Mouse (Mus musculus): ENCODE results near the gene Atp2c1. TPM values are rescaled to one million over a fixed set of nuclear protein-coding genes. Genes with fewer than 3 reads are reported as not detected.

Atp2c1 gene
- polyA plus RNA-seq, 1 experiment = 108 TPM

DNA sequence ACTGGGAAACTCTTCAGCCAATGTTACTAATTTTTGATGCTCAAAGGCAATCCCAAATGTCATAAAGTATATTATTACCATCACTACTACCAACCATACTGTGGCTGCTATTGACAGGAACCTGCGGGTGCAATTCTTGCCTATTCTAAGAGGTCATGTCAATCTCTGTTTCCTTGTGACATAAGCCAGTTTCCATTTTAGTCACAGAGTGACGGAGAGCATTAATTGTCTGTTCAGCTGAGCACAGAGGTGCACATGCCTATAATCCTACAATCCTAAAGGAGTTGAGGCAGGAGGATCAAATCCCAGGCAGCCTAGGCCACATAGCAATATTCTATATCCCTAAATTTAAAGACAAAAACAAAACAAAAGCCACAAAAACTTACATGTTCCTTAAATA is 164.9 kb downstream of the Atp2c1 start:
- no peak overlapping the region for H3K27ac ChIP-seq (ENCODE audit: insufficient read depth, low read length)
- WGBS = 92% methylated on average over 2 of the region's 2 CpGs
- no peaks in the 10 kb centered on the region for H3K27me3 ChIP-seq (ENCODE audit: control insufficient read depth, insufficient read depth, low read length)
- no peaks in the 10 kb centered on the region for H3K4me1 ChIP-seq (ENCODE audit: control insufficient read depth, insufficient read depth, low read length)
- TF ChIP-seq CTCF (IDR thresholded peaks at IDR 0.05; ENCODE audit: borderline replicate concordance, insufficient read depth, low read depth, low read length) (no peak), POLR2A (IDR thresholded peaks at IDR 0.05; ENCODE audit: borderline replicate concordance, insufficient read depth, low read length) (no peak)
- H3K4me3 ChIP-seq (replicated peaks; ENCODE audit: insufficient read depth, low read depth, low read length) = no peak overlapping the region
- DNase-seq = no peak

Other genes with a start within 250 kb of the Atp2c1 start
- gene Aste1, start 131.9 kb downstream of the Atp2c1 start, polyA plus RNA-seq (2012; rRNA removed) = 5.9 and 6.5 TPM in 2 replicates
- gene Nek11, start 131.8 kb downstream of the Atp2c1 start, polyA plus RNA-seq (2012; rRNA removed) = 0.51 and 0.76 TPM in 2 replicates
- 24.5 and 24.8 TPM in 2 replicates for gene Pik3r4, start 115.7 kb upstream of the Atp2c1 start, polyA plus RNA-seq (2012; rRNA removed)